Mouse (Mus musculus) liver, postnatal 0 days (tissue): ENCODE results near the gene Farsb. TPM values are rescaled to one million over a fixed set of nuclear protein-coding genes. Genes with fewer than 3 reads are reported as not detected.

Experiments
- ATAC-seq: fragments of 200-750 bp; cut with Nextera tagmentation; 2 replicates; pipeline ENCODE4 v1.8.0; 2017; ENCODE audit warnings: mild to moderate bottlenecking, moderate library complexity
- DNase-seq: peaks from one replicate; pipeline ENCODE4 v3.0.0-alpha.2; 2016
- H3K27ac ChIP-seq: fragments of 300-500 bp; sonication (generic); 2 replicates; pipeline ENCODE4 v1.5.1; 2014; ENCODE audit warnings: antibody characterized with exemption, moderate library complexity, mild to moderate bottlenecking, low read depth
- H3K27me3 ChIP-seq: fragments of 300-500 bp; sonication (generic); 2 replicates; pipeline ENCODE4 v1.6.1; 2014; ENCODE audit warnings: low read length, control low read depth, mixed read lengths; ENCODE audit not compliant: insufficient read depth
- H3K36me3 ChIP-seq: fragments of 300-500 bp; sonication (generic); replicated peaks from 2 replicates; pipeline ENCODE4 v1.6.1; 2014; ENCODE audit warnings: mild to moderate bottlenecking, control low read depth, low read length, moderate library complexity, mixed read lengths; ENCODE audit not compliant: insufficient read depth
- H3K4me1 ChIP-seq: fragments of 300-500 bp; sonication (generic); 2 replicates; pipeline ENCODE4 v1.6.1; 2014; ENCODE audit warnings: antibody characterized with exemption, mild to moderate bottlenecking, control low read depth; ENCODE audit not compliant: insufficient read depth
- H3K4me2 ChIP-seq: fragments of 300-500 bp; sonication (generic); 2 replicates; pipeline ENCODE4 v1.6.1; 2014; ENCODE audit warnings: low read depth, mild to moderate bottlenecking, low read length, moderate library complexity, mixed read lengths
- H3K4me3 ChIP-seq: fragments of 300-500 bp; sonication (generic); 2 replicates; pipeline ENCODE4 v1.5.1; 2014; ENCODE audit warnings: low read depth, low read length
- H3K9ac ChIP-seq: fragments of 300-500 bp; sonication (generic); replicated peaks from 2 replicates; pipeline ENCODE4 v1.6.1; 2014; ENCODE audit warnings: mild to moderate bottlenecking, moderate library complexity
- H3K9me3 ChIP-seq: fragments of 300-500 bp; sonication (generic); 2 replicates; pipeline ENCODE4 v1.6.1; 2016; ENCODE audit warnings: mild to moderate bottlenecking, control low read depth, low read length, mixed read lengths
- CTCF ChIP-seq: sonication (generic); IDR thresholded peaks from 2 replicates; pipeline ENCODE4 v1.5.1; 2016; ENCODE audit warnings: antibody characterized with exemption, low read depth
- EP300 ChIP-seq: IDR thresholded peaks from 2 replicates; pipeline ENCODE4 v1.6.1; 2016; ENCODE audit warnings: antibody characterized with exemption, low read depth, mild to moderate bottlenecking
- WGBS: fragments of 180-500 bp; shearing (Covaris S2); extraction: QIAGEN DNeasy Blood & Tissue Kit; methylation state at CpG from one replicate; pipeline ENCODE4 v1.1.7; 2014; ENCODE audit not compliant: insufficient replicate concordance; 5-methylcytosine and 5-hydroxymethylcytosine counted together
- polyA plus RNA-seq: library from polyadenylated mRNA; unstranded; fragments of >200 nt; fragmentation: Nextera tagmentation; extraction: Ambion mirVana; gene quantifications from 2 replicates; pipeline ENCODE4 v1.2.1, GENCODE M21; 2015

The Farsb gene
- polyA plus RNA-seq, 1 experiment from 2014 or later: 41.5 TPM

DNA sequence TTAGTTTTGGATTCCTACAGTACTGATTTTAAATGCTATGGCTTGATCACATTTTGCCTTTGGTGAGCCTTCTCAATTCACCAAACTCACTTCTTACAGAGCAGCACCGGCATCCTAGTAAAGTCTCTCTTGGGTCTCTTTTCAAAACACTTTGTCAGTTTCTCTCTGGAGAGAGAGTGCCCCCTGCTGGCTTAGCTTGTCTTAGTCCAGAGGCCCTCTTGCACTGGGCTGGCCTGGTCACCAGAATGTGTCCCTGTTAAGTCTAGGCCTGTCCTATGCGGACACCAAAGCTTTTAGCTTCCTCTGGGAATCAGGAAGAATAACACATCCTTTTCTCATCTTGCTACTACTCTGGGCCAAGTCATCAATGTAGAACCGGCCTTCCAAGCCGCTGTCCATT, 69.1 kb downstream of the Farsb start:
- Histone ChIP-seq H3K4me2 (no peak overlapping the region), H3K9ac (no peak overlapping the region), H3K9me3 (no peaks in the 10 kb centered on the region), H3K36me3 (peaks cover 14% of the 10 kb centered on the region; the same call in 1 of the 2 replicates), H3K27me3 (no peaks in the 10 kb centered on the region), H3K27ac (no peak overlapping the region), H3K4me3 (no peak overlapping the region), H3K4me1 (no peaks in the 10 kb centered on the region)
- WGBS: 74% methylated on average over 4 of the region's 4 CpGs
- peak; percentile 76 for TF ChIP-seq CTCF
- TF ChIP-seq EP300: no peak
- DNase-seq (peak; percentile 77), ATAC-seq (peak; percentile 40; the same call in 1 of the 2 replicates)

DNA sequence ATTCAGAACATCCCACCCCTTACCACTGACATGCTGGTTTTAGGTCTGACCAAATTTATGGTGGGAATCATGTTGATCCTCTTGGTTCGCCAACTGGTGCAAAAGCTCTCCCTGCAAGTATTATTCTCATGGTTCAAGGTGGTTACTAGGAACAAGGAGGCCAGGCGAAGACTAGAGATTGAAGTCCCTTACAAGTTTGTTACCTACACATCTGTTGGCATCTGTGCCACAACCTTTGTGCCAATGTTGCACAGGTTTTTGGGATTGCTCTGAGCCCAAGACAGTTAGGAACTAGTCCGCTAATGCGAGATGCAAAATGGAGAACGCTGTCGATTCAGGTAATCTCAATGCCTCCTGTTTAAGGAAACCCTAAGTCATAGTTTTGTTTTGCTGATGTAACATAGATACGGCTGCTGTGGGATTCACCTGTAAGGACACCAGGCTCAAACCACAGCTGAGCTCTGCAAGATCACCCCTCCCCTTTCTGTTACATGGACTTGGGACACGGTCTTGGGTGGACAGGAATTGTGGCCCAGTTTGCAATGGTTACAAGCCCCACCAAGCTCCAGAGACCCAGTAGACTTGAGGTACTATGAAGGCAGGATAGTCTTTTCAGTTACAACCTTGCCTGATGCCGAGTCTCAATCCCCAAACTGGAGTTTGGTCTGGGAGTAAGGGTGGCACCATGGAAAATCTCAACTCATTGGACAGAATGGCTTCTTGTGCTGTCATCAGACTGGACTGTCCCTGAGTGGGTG, 71.4 kb downstream of the Farsb start:
- TF ChIP-seq EP300 (no peak), CTCF (no peak)
- no peak overlapping the region for H3K4me2 ChIP-seq
- no peak overlapping the region for H3K9ac ChIP-seq
- H3K27me3 ChIP-seq: no peaks in the 10 kb centered on the region
- H3K4me1 ChIP-seq: peaks cover 5% of the 10 kb centered on the region; the same call in 1 of the 2 replicates
- no peak for ATAC-seq
- no peak for DNase-seq
- 86% methylated on average over 9 of the region's 9 CpGs for WGBS
- H3K9me3 ChIP-seq: no peaks in the 10 kb centered on the region
- H3K4me3 ChIP-seq: no peak overlapping the region
- peaks cover 9% of the 10 kb centered on the region; the same call in 1 of the 2 replicates for H3K36me3 ChIP-seq
- H3K27ac ChIP-seq: no peak overlapping the region

- no peak for ATAC-seq
- no peak for DNase-seq
- no peak overlapping the region for H3K27ac ChIP-seq
- WGBS: 78% methylated on average over 5 of the region's 5 CpGs
- no peak overlapping the region for H3K4me2 ChIP-seq
- H3K9ac ChIP-seq: no peak overlapping the region
- H3K9me3 ChIP-seq: no peaks in the 10 kb centered on the region
- H3K4me1 ChIP-seq: peaks cover 7% of the 10 kb centered on the region; the same call in 1 of the 2 replicates
- H3K4me3 ChIP-seq: no peak overlapping the region
- TF ChIP-seq CTCF (no peak), EP300 (no peak)
- H3K27me3 ChIP-seq: no peaks in the 10 kb centered on the region
- 0 out of 2 replicates have a peak, but pooled peaks cover 5% of the 10 kb centered on the region for H3K36me3 ChIP-seq
Observed at GRCm38 (mm10) chr1:78414421-78414820, 74.3 kb downstream of the Farsb start.

DNA sequence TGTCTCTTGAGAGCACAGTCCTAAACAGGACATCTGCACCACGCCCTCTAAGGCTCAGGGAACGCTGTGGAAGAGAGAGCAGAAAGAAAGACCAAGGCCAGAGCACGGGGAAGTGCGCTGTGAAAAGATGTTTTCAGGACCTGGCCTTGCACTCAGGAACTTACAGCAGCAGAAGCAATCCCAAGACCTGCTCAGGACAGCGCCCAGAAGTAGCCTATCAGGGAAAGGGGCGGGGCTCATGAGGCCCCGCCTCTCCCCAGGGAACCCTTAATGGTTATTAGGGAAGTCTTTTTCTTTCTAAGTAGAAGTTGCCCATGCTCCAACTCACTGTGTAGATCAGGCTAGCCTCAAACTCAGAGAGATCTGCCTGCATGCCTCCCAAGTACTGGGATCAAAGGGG, 76.0 kb downstream of the Farsb start:
- WGBS: 14% methylated on average over 7 of the region's 7 CpGs
- Histone ChIP-seq H3K9ac (peak overlapping the region; percentile 7; the same call in 1 of the 2 replicates), H3K36me3 (no peaks in the 10 kb centered on the region), H3K4me3 (no peak overlapping the region), H3K9me3 (no peaks in the 10 kb centered on the region), H3K4me1 (peaks cover 7% of the 10 kb centered on the region; the same call in 1 of the 2 replicates), H3K27ac (no peak overlapping the region), H3K4me2 (peak overlapping the region; percentile 9; the same call in 1 of the 2 replicates), H3K27me3 (no peaks in the 10 kb centered on the region)
- ATAC-seq (peak; percentile 61; the same call in 1 of the 2 replicates), DNase-seq (no peak)
- no peak for TF ChIP-seq CTCF
- TF ChIP-seq EP300: no peak

- Histone ChIP-seq H3K27me3 (no peaks in the 10 kb centered on the region), H3K36me3 (no peaks in the 10 kb centered on the region), H3K9me3 (no peaks in the 10 kb centered on the region), H3K4me2 (no peak overlapping the region), H3K27ac (no peak overlapping the region), H3K4me1 (peaks cover 7% of the 10 kb centered on the region; the same call in 1 of the 2 replicates), H3K4me3 (no peak overlapping the region), H3K9ac (no peak overlapping the region)
- no peak for ATAC-seq
- TF ChIP-seq EP300 (no peak), CTCF (no peak)
- no peak for DNase-seq
- 81% methylated on average over 2 of the region's 2 CpGs for WGBS
Observed at GRCm38 (mm10) chr1:78409396-78409795, 79.3 kb downstream of the Farsb start.

GRCm38 (mm10) chr1:78401413-78401812, 87.3 kb downstream of the Farsb start:
- WGBS: 90% methylated on average over 4 of the region's 4 CpGs

More at GRCm38 (mm10) chr1:78401413-78401812, 87.3 kb downstream of the Farsb start:
- Histone ChIP-seq H3K9ac (no peak overlapping the region), H3K4me1 (no peaks in the 10 kb centered on the region), H3K9me3 (no peaks in the 10 kb centered on the region), H3K27me3 (no peaks in the 10 kb centered on the region), H3K4me3 (no peak overlapping the region), H3K27ac (no peak overlapping the region), H3K36me3 (no peaks in the 10 kb centered on the region), H3K4me2 (no peak overlapping the region)
- TF ChIP-seq CTCF: no peak
- no peak for TF ChIP-seq EP300
- no peak for DNase-seq
- ATAC-seq: no peak
